Mouse (Mus musculus) erythroblast, embryonic 14.5 days (primary cell): ENCODE data around the gene Ltc4s. TPM values are rescaled to one million over a fixed set of nuclear protein-coding genes. Genes with fewer than 3 reads are reported as not detected.

Experiments
- H3K27me3 ChIP-seq: 2 replicates; pipeline ENCODE4 v1.6.1; 2012; ENCODE audit warnings: inconsistent platforms; ENCODE audit not compliant: control insufficient read depth
- H3K36me3 ChIP-seq: 2 replicates; pipeline ENCODE4 v1.6.1; 2012; ENCODE audit warnings: mild to moderate bottlenecking, inconsistent platforms; ENCODE audit not compliant: control insufficient read depth
- H3K4me1 ChIP-seq: 2 replicates; pipeline ENCODE4 v1.6.1; 2012; ENCODE audit warnings: inconsistent platforms; ENCODE audit not compliant: control insufficient read depth
- H3K4me3 ChIP-seq: replicated peaks from 2 replicates; pipeline ENCODE3; 2012; ENCODE audit warnings: moderate library complexity, mild to moderate bottlenecking, inconsistent platforms
- H3K9me3 ChIP-seq: 2 replicates; pipeline ENCODE4 v1.6.1; 2012; ENCODE audit warnings: low read length, inconsistent platforms, mixed read lengths; ENCODE audit not compliant: control insufficient read depth
- GATA1 ChIP-seq: IDR thresholded peaks from 2 replicates; pipeline ENCODE4 v1.6.1; 2012; ENCODE audit warnings: low read length, inconsistent platforms, mixed read lengths
- TAL1 ChIP-seq: IDR thresholded peaks from 3 replicates; pipeline ENCODE4 v1.6.1; 2012; ENCODE audit warnings: low read length, inconsistent platforms, mixed read lengths
- polyA plus RNA-seq: library from polyadenylated mRNA; stranded (reverse); fragments of >175 nt; gene quantifications from 2 replicates; pipeline ENCODE4 v1.2.3, GENCODE M21; 2012

Gene Ltc4s
- polyA plus RNA-seq, 1 experiment, result not detected

DNA sequence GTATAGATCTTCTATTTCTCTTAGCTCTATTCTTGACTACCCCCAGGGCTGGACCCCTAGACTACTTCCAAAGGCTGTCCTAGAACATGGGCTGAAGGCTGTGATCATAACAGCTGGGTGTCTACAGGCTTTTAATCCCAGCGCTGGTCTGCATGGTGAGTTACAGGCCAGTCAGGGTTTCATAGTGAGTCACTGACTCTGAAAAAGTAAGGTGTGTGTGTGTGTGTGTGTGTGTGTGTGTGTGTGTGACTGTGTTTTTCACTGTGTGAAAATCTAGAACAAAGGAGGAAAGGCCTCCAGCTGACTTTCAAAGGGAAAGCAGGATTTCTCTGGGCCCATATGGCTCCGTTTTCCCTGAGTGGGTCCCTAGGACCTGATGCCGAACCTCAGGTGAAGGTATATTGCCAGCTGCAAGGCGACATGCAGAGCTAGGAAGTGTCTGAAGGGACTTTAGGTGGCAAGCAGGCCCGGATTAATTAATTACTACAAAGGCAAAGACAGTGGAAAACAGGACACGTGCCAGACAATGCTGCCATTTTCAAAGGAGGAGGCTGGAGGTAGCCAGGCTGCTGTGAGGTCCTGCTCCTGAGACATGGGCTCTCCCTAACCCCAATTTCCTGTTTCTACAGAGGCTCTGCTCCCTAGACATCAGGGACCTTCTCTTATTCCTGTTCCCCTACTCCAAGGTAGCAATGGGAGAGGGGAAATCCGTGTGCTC is 15.7 kb downstream of the Ltc4s start:
- H3K4me1 ChIP-seq, result peaks cover 81% of the 10 kb centered on the region
- no peaks in the 10 kb centered on the region for H3K27me3 ChIP-seq
- peak overlapping the region; percentile 73 for H3K4me3 ChIP-seq
- H3K9me3 ChIP-seq, result no peaks in the 10 kb centered on the region
- TF ChIP-seq GATA1, result no peak
- TF ChIP-seq TAL1, result no peak
- peaks cover 53% of the 10 kb centered on the region for H3K36me3 ChIP-seq

DNA sequence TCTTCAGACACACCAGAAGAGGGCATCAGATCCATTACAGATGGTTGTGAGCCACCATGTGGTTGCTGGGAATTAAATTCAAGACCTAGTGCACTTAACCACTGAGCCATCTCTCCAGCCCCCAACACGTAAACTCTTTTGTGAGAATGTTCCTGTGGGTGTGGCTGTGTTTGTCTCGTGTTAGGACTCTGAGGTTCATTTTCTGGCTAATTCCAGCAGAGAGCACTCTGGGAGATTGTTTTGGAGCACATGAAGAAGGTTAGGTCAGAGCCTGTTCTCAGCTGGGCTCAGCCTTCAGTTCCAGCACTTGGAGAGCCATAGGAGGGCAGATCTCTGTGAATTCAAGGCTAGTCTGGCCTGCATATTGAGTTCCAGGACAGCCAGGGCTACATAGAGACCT is 18.6 kb downstream of the Ltc4s start:
- H3K27me3 ChIP-seq, result no peaks in the 10 kb centered on the region
- TF ChIP-seq TAL1, result no peak
- no peak for TF ChIP-seq GATA1
- peaks cover 83% of the 10 kb centered on the region for H3K4me1 ChIP-seq
- H3K9me3 ChIP-seq, result no peaks in the 10 kb centered on the region
- peaks cover 60% of the 10 kb centered on the region for H3K36me3 ChIP-seq
- no peak overlapping the region for H3K4me3 ChIP-seq

DNA sequence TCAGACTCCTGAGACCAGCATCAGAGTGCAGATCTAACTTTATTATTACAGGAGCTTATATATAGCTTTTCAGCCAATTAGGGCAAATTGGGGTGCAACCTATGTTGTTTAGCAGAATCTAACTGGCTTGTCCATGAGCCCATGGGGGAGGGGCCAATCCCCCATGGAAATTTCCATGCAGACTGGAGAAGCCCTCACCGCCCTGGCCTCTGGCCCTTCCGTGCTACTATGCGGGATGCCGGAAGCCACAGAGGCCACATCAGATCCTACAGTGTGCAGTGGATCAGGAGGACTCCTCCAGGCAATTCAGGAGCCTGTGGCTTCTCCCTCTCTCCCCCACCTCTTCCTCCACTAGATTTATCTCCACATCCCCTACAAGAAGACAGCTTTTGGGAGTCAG is 20.6 kb downstream of the Ltc4s start:
- peaks cover 61% of the 10 kb centered on the region for H3K36me3 ChIP-seq
- H3K27me3 ChIP-seq, result no peaks in the 10 kb centered on the region
- H3K4me3 ChIP-seq, result no peak overlapping the region
- H3K4me1 ChIP-seq, result peaks cover 76% of the 10 kb centered on the region
- no peak for TF ChIP-seq GATA1
- TF ChIP-seq TAL1, result no peak
- no peaks in the 10 kb centered on the region for H3K9me3 ChIP-seq

DNA sequence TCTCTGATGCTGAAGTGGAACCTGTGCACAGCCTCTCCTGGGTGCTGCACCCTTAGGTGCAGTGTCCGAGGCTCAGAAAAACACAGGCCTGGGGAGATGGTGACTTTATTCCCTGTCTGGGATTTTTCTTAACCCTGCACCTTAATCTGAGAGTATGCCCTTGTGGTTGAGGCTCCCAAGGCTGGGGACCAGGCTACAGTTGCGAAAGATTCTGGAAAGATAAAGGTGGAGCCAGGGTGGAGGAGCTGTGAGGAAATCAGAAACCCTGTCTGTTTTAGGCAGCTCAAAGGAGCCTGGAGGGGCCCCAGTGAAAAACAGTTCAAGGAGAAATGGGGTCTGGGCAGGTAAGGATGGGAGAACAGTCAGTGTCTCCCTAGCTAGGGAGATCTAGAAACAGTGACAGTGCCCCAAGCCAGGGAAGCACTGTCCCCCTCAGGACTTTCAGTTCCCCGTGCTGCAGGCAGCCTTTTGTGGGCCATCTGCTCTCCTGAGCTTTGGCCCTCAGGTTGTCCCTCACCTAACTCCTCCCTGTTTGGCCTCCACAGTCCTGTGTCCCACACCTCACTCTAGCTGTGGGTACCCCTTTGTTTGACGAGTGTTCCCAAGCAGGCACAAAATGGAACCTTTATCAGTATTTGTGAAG is 21.6 kb downstream of the Ltc4s start:
- peaks cover 78% of the 10 kb centered on the region for H3K4me1 ChIP-seq
- TF ChIP-seq GATA1 (0 out of 2 replicates have a peak, but pooled peaks have one; percentile 7), TAL1 (no peak)
- no peak overlapping the region for H3K4me3 ChIP-seq
- no peaks in the 10 kb centered on the region for H3K27me3 ChIP-seq
- peaks cover 58% of the 10 kb centered on the region for H3K36me3 ChIP-seq
- H3K9me3 ChIP-seq, result no peaks in the 10 kb centered on the region

DNA sequence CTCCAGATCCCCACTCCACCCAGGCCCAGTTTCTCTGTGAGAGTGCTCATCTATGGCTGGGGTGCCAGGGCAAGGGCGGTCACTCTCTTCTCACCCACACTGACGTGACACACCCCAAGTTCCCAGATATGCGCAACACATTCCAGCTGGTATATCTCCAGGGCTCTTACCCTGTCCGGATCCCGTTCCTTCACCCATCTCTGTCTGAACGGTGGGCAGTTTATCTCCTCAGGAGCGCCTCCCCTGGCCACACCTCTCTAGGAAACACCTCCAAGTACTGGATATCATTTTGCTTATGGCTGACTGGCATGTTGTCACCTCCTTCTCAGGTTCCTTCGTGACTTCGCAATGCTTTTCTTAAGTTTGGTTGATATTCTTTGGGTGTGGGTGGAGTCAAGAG is 22.8 kb downstream of the Ltc4s start:
- no peak for TF ChIP-seq TAL1
- TF ChIP-seq GATA1, result no peak

DNA sequence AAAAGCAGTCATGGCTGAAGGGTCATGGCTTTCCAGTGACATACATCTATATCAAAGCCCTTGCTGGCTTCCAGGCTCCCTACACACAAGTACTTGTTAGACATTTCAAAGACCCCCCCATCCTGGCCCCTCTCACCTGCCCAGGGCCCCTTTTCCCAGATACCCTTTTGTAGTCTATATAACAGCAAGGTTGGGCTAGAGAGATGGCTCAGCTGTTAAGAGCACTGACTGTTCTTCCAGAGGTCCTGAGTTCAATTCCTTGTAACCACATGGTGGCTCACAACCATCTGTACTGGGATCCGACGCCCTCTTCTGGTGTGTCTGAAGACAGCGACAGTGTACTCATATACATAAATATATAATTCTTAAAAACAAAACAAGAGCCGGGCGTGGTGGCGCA is 23.8 kb downstream of the Ltc4s start:
- Histone ChIP-seq H3K27me3 (no peaks in the 10 kb centered on the region), H3K9me3 (no peaks in the 10 kb centered on the region), H3K4me1 (peaks cover 82% of the 10 kb centered on the region), H3K4me3 (no peak overlapping the region), H3K36me3 (peaks cover 37% of the 10 kb centered on the region)
- TF ChIP-seq TAL1 (no peak), GATA1 (no peak)

More for the DNA sequence above, 22.8 kb downstream of the Ltc4s start:
- Histone ChIP-seq H3K36me3 (peaks cover 46% of the 10 kb centered on the region), H3K4me1 (peaks cover 84% of the 10 kb centered on the region), H3K27me3 (no peaks in the 10 kb centered on the region), H3K4me3 (peak overlapping the region; percentile 31), H3K9me3 (no peaks in the 10 kb centered on the region)

DNA sequence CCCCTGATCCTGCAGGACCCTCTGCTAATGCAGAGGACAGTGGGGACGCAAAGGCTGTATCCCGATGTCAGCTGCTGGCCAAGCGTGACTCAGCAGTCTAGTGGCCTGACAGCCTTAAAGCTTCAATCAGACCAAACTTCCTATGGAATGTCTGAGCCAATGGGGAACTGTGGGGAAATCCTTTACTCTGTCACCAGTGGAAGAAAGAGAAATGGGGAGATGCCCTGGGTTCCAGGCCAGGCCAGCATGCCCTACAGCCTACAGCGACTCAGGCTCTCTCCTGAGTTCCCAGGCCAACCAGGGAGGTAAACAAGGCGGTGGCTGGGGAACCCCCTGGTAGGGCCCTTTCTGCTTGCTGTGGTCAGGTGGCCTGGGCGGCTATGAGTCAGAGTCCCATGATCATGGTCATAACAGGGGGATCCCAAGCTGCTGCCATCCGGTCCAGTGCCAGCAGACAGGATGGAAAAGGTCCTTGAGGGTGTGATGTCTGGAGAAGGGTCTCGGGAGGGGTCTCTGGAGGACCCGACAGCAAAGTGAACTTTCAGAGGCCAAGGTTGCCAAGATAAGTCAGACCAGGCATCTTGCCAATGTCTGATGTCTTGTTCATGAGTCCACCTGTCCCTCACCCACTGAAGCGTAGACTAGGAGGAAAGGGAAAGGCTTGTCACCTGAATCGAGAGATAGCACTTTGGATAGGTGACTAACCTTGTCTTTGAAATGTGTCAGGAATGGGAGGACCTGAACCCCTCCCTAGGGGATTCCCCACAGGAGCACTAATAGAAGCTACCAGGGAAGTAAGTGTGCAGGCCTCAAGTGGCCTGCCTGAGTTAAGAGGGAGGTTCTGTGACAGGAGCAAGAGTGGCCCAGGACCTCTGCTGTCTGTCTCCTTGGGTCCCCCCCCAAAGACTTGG is 25.3 kb downstream of the Ltc4s start:
- no peak overlapping the region for H3K4me3 ChIP-seq
- no peaks in the 10 kb centered on the region for H3K27me3 ChIP-seq
- peaks cover 77% of the 10 kb centered on the region for H3K4me1 ChIP-seq
- H3K9me3 ChIP-seq, result no peaks in the 10 kb centered on the region
- TF ChIP-seq TAL1 (no peak), GATA1 (no peak)
- H3K36me3 ChIP-seq, result peaks cover 43% of the 10 kb centered on the region

DNA sequence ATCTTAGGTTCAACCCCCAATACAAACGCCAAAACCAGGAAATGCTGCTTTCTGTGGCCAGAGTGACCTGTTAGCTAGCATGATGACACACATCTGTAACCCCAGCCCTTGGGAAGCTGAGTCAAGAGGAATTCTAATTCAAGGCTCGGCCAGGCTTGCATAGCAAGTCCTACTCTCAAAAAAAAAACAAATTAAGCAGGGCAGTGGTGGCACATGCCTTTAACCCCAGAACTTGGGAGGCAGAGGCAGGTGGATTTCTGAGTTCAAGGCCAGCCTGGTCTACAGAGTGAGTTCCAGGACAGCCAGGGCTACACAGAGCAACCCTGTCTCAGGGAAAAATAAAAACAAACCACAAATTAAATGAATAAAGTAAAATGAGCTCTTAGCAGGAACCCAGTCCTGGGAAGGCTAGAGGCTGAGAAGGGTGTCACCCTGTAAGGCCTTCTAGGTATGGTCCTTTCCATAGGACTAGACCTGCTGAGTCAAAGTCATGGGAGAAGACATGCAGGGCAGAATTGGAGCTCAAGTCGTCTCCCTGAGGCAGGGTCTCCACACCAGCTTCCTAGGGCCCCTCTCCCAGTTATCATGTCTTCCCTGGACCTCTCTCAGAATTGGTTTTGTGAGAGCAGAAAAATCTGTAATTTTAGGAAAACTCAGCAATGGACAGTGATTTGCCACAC is 26.2 kb downstream of the Ltc4s start:
- TF ChIP-seq GATA1 (no peak), TAL1 (no peak)
- Histone ChIP-seq H3K36me3 (peaks cover 46% of the 10 kb centered on the region), H3K27me3 (no peaks in the 10 kb centered on the region), H3K4me1 (peaks cover 76% of the 10 kb centered on the region), H3K9me3 (no peaks in the 10 kb centered on the region), H3K4me3 (no peak overlapping the region)
